Mouse (Mus musculus) CH12.LX (cell line): ENCODE results near the gene Fam229b.

ENCODE experiments used
- CTCF ChIP-seq, 2 experiments: IDR thresholded peaks in 1 of 2; conservative IDR thresholded peaks in 1 of 2; 2 replicates each; pipeline ENCODE4 v1.5.1; 2011 to 2012; ENCODE audit warnings: low read depth in 2 of 2, low read length in 2 of 2, improper control_type of control experiment in 1 of 2, inconsistent platforms in 1 of 2, mild to moderate bottlenecking in 1 of 2, moderate library complexity in 1 of 2
- MAX ChIP-seq: IDR thresholded peaks from 2 replicates; pipeline ENCODE4 v1.6.1; 2011; ENCODE audit warnings: low read length, improper control_type of control experiment
- POLR2AphosphoS2 ChIP-seq: IDR thresholded peaks from 2 replicates; pipeline ENCODE4 v1.6.1; 2011; ENCODE audit warnings: low read depth, low read length, improper control_type of control experiment
- RCOR1 ChIP-seq: conservative IDR thresholded peaks from 2 replicates; pipeline ENCODE4 v1.6.1; 2012; ENCODE audit warnings: low read depth, mild to moderate bottlenecking, inconsistent platforms, low read length, improper control_type of control experiment
- ZC3H11A ChIP-seq: IDR thresholded peaks from 2 replicates; pipeline ENCODE4 v1.6.1; 2012; ENCODE audit warnings: low read depth, mild to moderate bottlenecking, inconsistent platforms, low read length, improper control_type of control experiment
- ZMIZ1 ChIP-seq: IDR thresholded peaks from 2 replicates; pipeline ENCODE4 v1.6.1; 2012; ENCODE audit warnings: low read depth, mild to moderate bottlenecking, inconsistent platforms, low read length, improper control_type of control experiment

GRCm38 (mm10) chr10:39138761-39139160, 5.0 kb upstream of the Fam229b start:
- TF ChIP-seq ZMIZ1 (no peak), ZC3H11A (no peak), RCOR1 (no peak), CTCF (conservative IDR thresholded peaks at IDR 0.05 in 1 of 2, IDR thresholded peaks at IDR 0.05 in 1 of 2; ENCODE audit: low read depth in 2 of 2, low read length in 2 of 2) (peak in 1 of 2 experiments; percentile 9; a peak in 1 of 4 replicates), POLR2AphosphoS2 (no peak), MAX (no peak)
